Mouse (Mus musculus) myocyte (in vitro differentiated cells): ENCODE measurements around the gene Ap1g1.

Source experiments
- MAX ChIP-seq: IDR thresholded peaks from one replicate; pipeline ENCODE4 v1.6.1; 2011; ENCODE audit warnings: low read depth, mild to moderate bottlenecking, control low read depth
- MYOD1 ChIP-seq, 3 experiments: IDR thresholded peaks; one replicate each; pipeline ENCODE4 v1.6.1; 2011; ENCODE audit warnings: control low read depth in 2 of 3, low read depth in 2 of 3, mild to moderate bottlenecking in 2 of 3, moderate library complexity in 1 of 3; ENCODE audit not compliant: insufficient read length in 2 of 3, control insufficient read depth in 1 of 3
- MYOG ChIP-seq, 3 experiments: IDR thresholded peaks; one replicate each; pipeline ENCODE4 v1.6.1; 2011; ENCODE audit warnings: control low read depth in 2 of 3, low read depth in 2 of 3, mild to moderate bottlenecking in 2 of 3; ENCODE audit not compliant: insufficient read length in 2 of 3, control insufficient read depth in 1 of 3, insufficient read depth in 1 of 3
- POLR2A ChIP-seq: IDR thresholded peaks from one replicate; pipeline ENCODE4 v1.6.1; 2011; ENCODE audit warnings: low read depth, mild to moderate bottlenecking, control low read depth, moderate library complexity; ENCODE audit not compliant: insufficient read length
- TCF12 ChIP-seq: IDR thresholded peaks from one replicate; pipeline ENCODE4 v1.6.1; 2011; ENCODE audit warnings: mild to moderate bottlenecking, control low read depth; ENCODE audit not compliant: poor library complexity, insufficient read depth, severe bottlenecking
- USF1 ChIP-seq: IDR thresholded peaks from one replicate; pipeline ENCODE4 v1.6.1; 2011; ENCODE audit warnings: low read depth, mild to moderate bottlenecking, control low read depth, moderate library complexity

DNA sequence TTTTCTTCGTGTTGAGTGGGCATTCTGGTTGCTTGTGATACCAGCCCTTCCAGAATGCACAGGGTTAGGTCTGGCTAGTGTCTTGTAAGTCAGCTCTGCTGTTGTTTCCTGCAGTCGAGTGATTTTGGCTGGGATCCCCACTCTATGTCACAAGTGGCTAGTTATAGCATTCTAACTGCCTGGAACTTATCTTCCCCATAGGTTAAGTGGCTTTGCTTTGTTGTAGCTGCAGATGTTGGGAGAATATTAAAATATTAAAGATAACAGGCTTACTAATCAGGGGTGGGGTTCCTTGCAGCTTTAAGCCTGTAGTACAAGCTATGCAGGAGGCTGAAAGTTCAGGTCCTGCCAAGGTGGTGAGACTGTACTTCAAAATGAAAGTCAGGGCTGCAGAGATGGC is 69.5 kb downstream of the Ap1g1 start:
- TF ChIP-seq USF1 = no peak
- no peak for TF ChIP-seq MYOG (IDR thresholded peaks at IDR 0.05; ENCODE audit: control insufficient read depth in 1 of 3, insufficient read depth in 1 of 3, insufficient read length in 2 of 3, low read depth in 2 of 3)
- TF ChIP-seq MYOD1 (IDR thresholded peaks at IDR 0.05; ENCODE audit: control insufficient read depth in 1 of 3, insufficient read length in 2 of 3, low read depth in 2 of 3) = no peak
- TF ChIP-seq POLR2A = no peak
- TF ChIP-seq MAX = no peak
- TF ChIP-seq TCF12 = no peak
